Comparison of ENCODE assay signal across 21 mouse cellular contexts in the genomic region with DNA sequence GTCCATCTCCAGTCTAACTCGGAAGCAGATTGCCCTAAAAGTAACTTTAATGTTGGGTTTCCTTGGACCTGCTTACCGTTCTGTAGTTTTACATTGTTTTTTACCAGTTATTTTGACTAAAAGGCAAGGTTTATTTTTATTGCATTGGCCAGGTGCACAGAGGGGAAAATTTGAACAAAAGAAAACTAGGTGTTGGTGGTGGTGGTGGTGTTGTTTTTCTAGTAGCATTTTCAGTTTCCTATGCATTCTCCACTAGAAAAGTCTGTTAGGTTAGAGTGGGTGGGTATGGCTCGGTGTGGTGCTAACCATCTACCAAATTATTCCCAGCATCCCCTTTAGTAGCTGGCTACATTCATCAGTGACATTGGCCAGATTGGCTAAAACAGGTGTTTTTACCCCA. TPM values are rescaled to one million over a fixed set of nuclear protein-coding genes. Genes with fewer than 3 reads are reported as not detected.
A peak's percentile ranks its signal among the peaks of the same experiment; 100 is the strongest.
DNase-seq lines count a peak whose midpoint lies in the region; ATAC-seq and TF ChIP-seq lines count a peak whose summit lies in the region.
"Had no signal": no experiment of that assay in that cellular context is flagged by ENCODE, and none has a peak within 500 bp of the region (broad histone marks: within the 10 kb centered on the region; RNA-seq: fewer than 3 reads in every experiment).

No protein-coding gene starts in this region.

- no peaks in the 10 kb centered on the region for H3K4me1 ChIP-seq in heart, embryonic 10.5 days
- H3K4me1 ChIP-seq in CH12.LX (ENCODE audit: control insufficient read depth in 1 of 2, insufficient read depth in 2 of 2) = peaks cover 6 to 34% of the 10 kb centered on the region in 2 experiments; a peak in 3 of 4 replicates
- H3K4me1 ChIP-seq in small intestine, adult 2 months (ENCODE audit: control insufficient read depth, insufficient read depth, insufficient read length, low read length) = no peaks in the 10 kb centered on the region; the same call in 1 of the 2 replicates
- peaks cover 8% of the 10 kb centered on the region; the same call in 1 of the 2 replicates for H3K4me1 ChIP-seq in liver, postnatal 0 days (ENCODE audit: insufficient read depth)
- H3K4me1 ChIP-seq: embryonic facial prominence, embryonic 10.5 days; embryonic facial prominence, embryonic 12.5 days had no signal

- TF ChIP-seq POLR2A in CH12.LX (IDR thresholded peaks at IDR 0.05; ENCODE audit: low read depth, low read length) = no peak
- no peak for TF ChIP-seq POLR2A in small intestine, adult 2 months (IDR thresholded peaks at IDR 0.05; ENCODE audit: low read depth, low read length)

- no peaks in the 10 kb centered on the region for H3K27me3 ChIP-seq in heart, embryonic 10.5 days (ENCODE audit: insufficient read depth, poor library complexity, severe bottlenecking)
- H3K27me3 ChIP-seq in CH12.LX (replicated peaks) = no peaks in the 10 kb centered on the region
- no peaks in the 10 kb centered on the region for H3K27me3 ChIP-seq in small intestine, adult 2 months (ENCODE audit: control insufficient read depth, insufficient read depth, low read length)
- H3K27me3 ChIP-seq in liver, postnatal 0 days (ENCODE audit: insufficient read depth, low read length) = no peaks in the 10 kb centered on the region
- H3K27me3 ChIP-seq: embryonic facial prominence, embryonic 12.5 days; forebrain, embryonic 13.5 days; forebrain, embryonic 15.5 days; Patski had no signal

- in situ Hi-C loops in CH12.LX (cut with MboI; ENCODE audit: low pct_ligation_motif_present, low pct_unique_long_range_greater_than_20kb, low sequenced_read_pairs) = no loop called here

- ATAC-seq in liver, postnatal 0 days = no peak
- ATAC-seq: activated CD4-positive, CD25-positive, alpha-beta regulatory T cell, adult 4 months; forebrain, embryonic 13.5 days; forebrain, embryonic 15.5 days; forebrain, postnatal 0 days; Patski had no signal

- H3K79me2 ChIP-seq in CH12.LX (replicated peaks; ENCODE audit: control insufficient read depth, extremely low read depth, insufficient read depth, poor library complexity, severe bottlenecking) = peaks cover 83% of the 10 kb centered on the region

- H3K9me3 ChIP-seq in heart, embryonic 10.5 days = no peaks in the 10 kb centered on the region
- no peaks in the 10 kb centered on the region for H3K9me3 ChIP-seq in CH12.LX (replicated peaks; ENCODE audit: low read length)
- no peaks in the 10 kb centered on the region for H3K9me3 ChIP-seq in liver, postnatal 0 days (ENCODE audit: low read length)
- H3K9me3 ChIP-seq: embryonic facial prominence, embryonic 10.5 days; embryonic facial prominence, embryonic 12.5 days; forebrain, embryonic 13.5 days; forebrain, embryonic 15.5 days; G1E had no signal

- dilution Hi-C loops in CH12.LX (cut with MboI; ENCODE audit: extremely low pct_ligation_motif_present, extremely low pct_unique_long_range_greater_than_20kb, low sequenced_read_pairs) = no loop called here

- WGBS in heart, embryonic 10.5 days = 90% methylated on average over 3 of the region's 3 CpGs
- 92% methylated on average over 3 of the region's 3 CpGs for WGBS in small intestine, adult 2 months
- 93% methylated on average over 3 of the region's 3 CpGs for WGBS in liver, postnatal 0 days (ENCODE audit: insufficient replicate concordance)

- no peak overlapping the region for H3K27ac ChIP-seq in heart, embryonic 10.5 days
- H3K27ac ChIP-seq in CH12.LX (ENCODE audit: insufficient read depth, low read depth) = no peak overlapping the region
- peak overlapping the region; percentile 20; the same call in 1 of the 2 replicates for H3K27ac ChIP-seq in small intestine, adult 2 months (ENCODE audit: insufficient read depth, low read depth, low read length)
- no peak overlapping the region for H3K27ac ChIP-seq in liver, postnatal 0 days (ENCODE audit: low read depth)
- H3K27ac ChIP-seq: embryonic facial prominence, embryonic 10.5 days; embryonic facial prominence, embryonic 12.5 days; forebrain, embryonic 13.5 days; forebrain, embryonic 15.5 days had no signal

- no peak overlapping the region for H3K4me3 ChIP-seq in heart, embryonic 10.5 days
- no peak overlapping the region for H3K4me3 ChIP-seq in CH12.LX (replicated peaks in 1 of 3; ENCODE audit: low read depth in 2 of 3, low read length in 2 of 3, poor library complexity in 1 of 3)
- H3K4me3 ChIP-seq in small intestine, adult 2 months (ENCODE audit: low read depth, low read length) = no peak overlapping the region
- H3K4me3 ChIP-seq in liver, postnatal 0 days (ENCODE audit: low read depth, low read length) = no peak overlapping the region
- H3K4me3 ChIP-seq: embryonic facial prominence, embryonic 10.5 days; embryonic facial prominence, embryonic 12.5 days; forebrain, embryonic 13.5 days; forebrain, embryonic 15.5 days had no signal

- no peak for TF ChIP-seq CTCF in CH12.LX (conservative IDR thresholded peaks at IDR 0.05 in 1 of 2, IDR thresholded peaks at IDR 0.05 in 1 of 2; ENCODE audit: low read depth in 2 of 2, low read length in 2 of 2)
- TF ChIP-seq CTCF in small intestine, adult 2 months (IDR thresholded peaks at IDR 0.05; ENCODE audit: extremely low read depth, insufficient read length, insufficient replicate concordance, low read depth, low read length) = no peak
- no peak for TF ChIP-seq CTCF in liver, postnatal 0 days (IDR thresholded peaks at IDR 0.05; ENCODE audit: low read depth)

- H3K9ac ChIP-seq in CH12.LX (ENCODE audit: insufficient read depth, low read depth) = 0 out of 2 replicates have a peak overlapping the region, but pooled peaks have one; percentile 13
- H3K9ac ChIP-seq in liver, postnatal 0 days (replicated peaks) = no peak overlapping the region
- H3K9ac ChIP-seq: embryonic facial prominence, embryonic 12.5 days; forebrain, embryonic 13.5 days; forebrain, embryonic 15.5 days; forebrain, postnatal 0 days had no signal

- DNase-seq in heart, embryonic 10.5 days (ENCODE audit: low spot score) = peak; percentile 24
- DNase-seq in heart, adult 9 months (ENCODE audit: low spot score in 2 of 2) = no peak
- DNase-seq in CH12.LX (ENCODE audit: extremely low read depth) = no peak
- DNase-seq in liver, postnatal 0 days = no peak
- DNase-seq: adrenal gland, adult 8-10 months; adrenal gland, postnatal 14 days; adrenal gland, postnatal 36 days; cerebellum, adult 11-12 months; cerebellum, adult 2 months; cerebellum, adult 9-10 months; cerebellum, postnatal 10 days; cerebellum, postnatal 25 days; forebrain, postnatal 0 days had no signal

- TF ChIP-seq EP300 in CH12.LX (IDR thresholded peaks at IDR 0.05; ENCODE audit: low read length) = peak; percentile 59
- no peak for TF ChIP-seq EP300 in liver, postnatal 0 days (IDR thresholded peaks at IDR 0.05; ENCODE audit: low read depth)

- H3K4me2 ChIP-seq in CH12.LX (ENCODE audit: insufficient read depth, low read depth, poor library complexity, severe bottlenecking) = 0 out of 2 replicates have a peak overlapping the region, but pooled peaks have one; percentile 31
- no peak overlapping the region for H3K4me2 ChIP-seq in liver, postnatal 0 days (ENCODE audit: low read depth, low read length)
- H3K4me2 ChIP-seq: embryonic facial prominence, embryonic 12.5 days; forebrain, embryonic 13.5 days; forebrain, embryonic 15.5 days had no signal

- peaks cover 60% of the 10 kb centered on the region for H3K36me3 ChIP-seq in heart, embryonic 10.5 days
- peaks cover 33 to 67% of the 10 kb centered on the region in 2 experiments for H3K36me3 ChIP-seq in CH12.LX (replicated peaks in 1 of 2; ENCODE audit: control insufficient read depth in 1 of 2, insufficient read depth in 1 of 2, low read length in 1 of 2)
- peaks cover 31% of the 10 kb centered on the region for H3K36me3 ChIP-seq in small intestine, adult 2 months (ENCODE audit: control insufficient read depth, insufficient read depth, low read length)
- peaks cover 39% of the 10 kb centered on the region for H3K36me3 ChIP-seq in liver, postnatal 0 days (replicated peaks; ENCODE audit: insufficient read depth, low read length)

- no peak for TF ChIP-seq RAD21 in CH12.LX (IDR thresholded peaks at IDR 0.05; ENCODE audit: low read depth, low read length)

TF ChIP-seq in CH12.LX, 34 proteins besides CTCF, POLR2A, EP300 and RAD21 (continues in another document):
- TF ChIP-seq MXI1 (IDR thresholded peaks at IDR 0.05; ENCODE audit: low read depth, low read length) = no peak
- no peak for TF ChIP-seq GABPA (IDR thresholded peaks at IDR 0.05; ENCODE audit: insufficient replicate concordance, low read depth, low read length)
- no peak for TF ChIP-seq E2F4 (IDR thresholded peaks at IDR 0.05; ENCODE audit: insufficient replicate concordance, low read depth, low read length)
- TF ChIP-seq NRF1 (IDR thresholded peaks at IDR 0.05; ENCODE audit: low read depth, low read length) = no peak
- peak; percentile 48; the same call in 1 of the 2 replicates for TF ChIP-seq MEF2A (IDR thresholded peaks at IDR 0.05; ENCODE audit: borderline replicate concordance, low read depth, low read length)
- no peak for TF ChIP-seq MAX (IDR thresholded peaks at IDR 0.05; ENCODE audit: low read length)
- no peak for TF ChIP-seq ZC3H11A (IDR thresholded peaks at IDR 0.05; ENCODE audit: low read depth, low read length)
- TF ChIP-seq MAZ (IDR thresholded peaks at IDR 0.05; ENCODE audit: low read depth, low read length) = no peak
- TF ChIP-seq ELF1 (IDR thresholded peaks at IDR 0.05; ENCODE audit: low read depth, low read length) = no peak
- no peak for TF ChIP-seq ZMIZ1 (IDR thresholded peaks at IDR 0.05; ENCODE audit: low read depth, low read length)

RNA-seq across cellular contexts. Expression of gene Eif4enif1, which starts 4.6 kb away (rescaled TPM):
- 42.4 and 51.0 TPM in 2 replicates for polyA plus RNA-seq in heart, embryonic 10.5 days (2016; fragmentation: Nextera tagmentation; extraction: Ambion mirVana)
- total RNA-seq in CH12.LX (2012; rRNA removed) (60.8 and 70.2 TPM in 2 replicates), CH12.LX (2014; rRNA removed) (54.5 and 59.7 TPM in 2 replicates)
- 115 and 127 TPM in 2 replicates for polyA plus RNA-seq in CH12.LX (2012; ENCODE audit: insufficient read length, low read depth)
- 19.4 and 33.4 TPM in 2 replicates for polyA plus RNA-seq in small intestine, adult 2 months (2012; rRNA removed)
- polyA plus RNA-seq in liver, postnatal 0 days (2015; fragmentation: Nextera tagmentation; extraction: Ambion mirVana) = 12.6 and 14.9 TPM in 2 replicates

RNA-seq across cellular contexts. Expression of gene Sfi1, which starts 13.5 kb away (rescaled TPM):
- polyA plus RNA-seq in heart, embryonic 10.5 days (2016; fragmentation: Nextera tagmentation; extraction: Ambion mirVana) = 10.3 and 11.7 TPM in 2 replicates
- total RNA-seq in CH12.LX (2012; rRNA removed) (17.5 and 25.2 TPM in 2 replicates), CH12.LX (2014; rRNA removed) (10.2 and 10.8 TPM in 2 replicates)
- polyA plus RNA-seq in CH12.LX (2012; ENCODE audit: insufficient read length, low read depth) = 17.4 and 22.6 TPM in 2 replicates
- 8.6 and 21.2 TPM in 2 replicates for polyA plus RNA-seq in small intestine, adult 2 months (2012; rRNA removed)
- 2.3 and 3.1 TPM in 2 replicates for polyA plus RNA-seq in liver, postnatal 0 days (2015; fragmentation: Nextera tagmentation; extraction: Ambion mirVana)

RNA-seq across cellular contexts. Expression of gene Drg1, which starts 59.4 kb away (rescaled TPM):
- 217 and 263 TPM in 2 replicates for polyA plus RNA-seq in heart, embryonic 10.5 days (2016; fragmentation: Nextera tagmentation; extraction: Ambion mirVana)
- total RNA-seq in CH12.LX (2012; rRNA removed) = 158 and 189 TPM in 2 replicates
- 439 and 480 TPM in 2 replicates for total RNA-seq in CH12.LX (2014; rRNA removed)
- polyA plus RNA-seq in CH12.LX (2012; ENCODE audit: insufficient read length, low read depth) = 249 and 267 TPM in 2 replicates
- polyA plus RNA-seq in small intestine, adult 2 months (2012; rRNA removed) = 4.7 and 9.6 TPM in 2 replicates
- 83.1 and 84.7 TPM in 2 replicates for polyA plus RNA-seq in liver, postnatal 0 days (2015; fragmentation: Nextera tagmentation; extraction: Ambion mirVana)
